Mouse (Mus musculus) cerebellum, adult 2 months (tissue): ENCODE results near the gene Ston1.

Experiments used
- CTCF ChIP-seq: fragments of 200-500 bp; IDR thresholded peaks from 2 replicates; pipeline ENCODE4 v1.5.1; 2011; ENCODE audit warnings: low read depth, mild to moderate bottlenecking, control low read depth, low read length, moderate library complexity, borderline replicate concordance; ENCODE audit not compliant: insufficient read depth
- POLR2A ChIP-seq: fragments of 200-500 bp; IDR thresholded peaks from 2 replicates; pipeline ENCODE4 v1.6.1; 2011; ENCODE audit warnings: low read length, control low read depth, borderline replicate concordance; ENCODE audit not compliant: insufficient read depth

GRCm38 (mm10) chr17:88641836-88642235, 44.4 kb downstream of the Ston1 start:
- no peak for TF ChIP-seq CTCF
- TF ChIP-seq POLR2A, result no peak
